Mouse (Mus musculus): ENCODE data around the gene Cdcp1.

GRCm38 (mm10) chr9:123165781-123166443 lies 49.9 kb downstream of the Cdcp1 start:
- TF ChIP-seq CTCF (IDR thresholded peaks at IDR 0.05; ENCODE audit: extremely low read depth, insufficient read depth, insufficient read length, insufficient replicate concordance): no peak
- TF ChIP-seq POLR2A (IDR thresholded peaks at IDR 0.05; ENCODE audit: low read depth, low read length): no peak

Data from spleen, adult 2 months (tissue).